Mouse (Mus musculus) adrenal gland, postnatal 4 days (tissue): ENCODE data around the gene Hist1h2ac. TPM values are rescaled to one million over a fixed set of nuclear protein-coding genes. Genes with fewer than 3 reads are reported as not detected.
A peak's percentile ranks its signal among the peaks of the same experiment; 100 is the strongest.
"Not testable (repeated sequence)": the region's sequence is repeated elsewhere in the genome, so short reads cannot be mapped to it uniquely, and the experiment has no call there.

Experiments
- DNase-seq, 2 experiments: peaks; one replicate each; pipeline ENCODE4 v3.0.0; 2021 to 2022; ENCODE audit warnings: low spot score in 2 of 2, mixed read lengths in 2 of 2
- total RNA-seq, 2 experiments: library from RNA; stranded (reverse); gene quantifications; 2 replicates each; pipeline ENCODE4 v1.2.3; 2021

The Hist1h2ac gene
- total RNA-seq, 2 experiments from 2014 or later: 13.0 to 15.5 TPM

DNA sequence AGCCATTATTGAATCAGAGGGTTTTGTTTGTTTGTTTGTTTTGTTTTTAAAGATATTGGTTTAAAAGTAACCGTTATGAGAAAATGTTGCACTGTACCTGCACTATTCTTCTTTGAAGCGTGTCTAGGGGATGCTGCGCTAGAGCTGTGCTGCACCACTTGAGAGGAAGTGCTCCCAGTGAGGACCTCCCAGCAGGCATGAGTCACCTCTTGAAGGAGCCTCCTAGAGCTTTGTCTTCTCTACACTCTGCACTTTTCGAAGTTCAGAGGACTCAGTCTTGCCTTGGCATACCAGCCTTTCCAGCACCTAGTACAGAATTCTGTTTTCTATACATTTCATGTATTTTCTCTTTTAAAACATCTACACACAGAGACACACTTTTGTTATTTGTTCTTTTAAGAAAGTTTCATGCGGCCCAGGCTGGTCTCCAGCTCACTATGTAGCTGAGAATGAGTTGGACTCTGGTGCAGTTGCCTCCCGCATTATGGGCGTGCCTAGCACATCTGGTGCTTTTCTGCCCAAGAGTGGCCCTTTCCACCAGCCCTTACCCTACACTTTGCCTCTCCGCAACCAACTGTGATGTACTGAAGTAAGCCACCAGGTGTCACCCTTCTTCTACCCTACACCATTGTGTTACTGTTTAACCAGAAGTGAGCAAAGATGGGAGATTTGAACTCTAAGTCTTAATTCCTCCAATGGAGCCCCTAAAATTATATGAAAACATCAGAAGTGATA is 17.2 kb upstream of the Hist1h2ac start:
- DNase-seq: peak in 1 of 2 experiments; percentile 44

DNA sequence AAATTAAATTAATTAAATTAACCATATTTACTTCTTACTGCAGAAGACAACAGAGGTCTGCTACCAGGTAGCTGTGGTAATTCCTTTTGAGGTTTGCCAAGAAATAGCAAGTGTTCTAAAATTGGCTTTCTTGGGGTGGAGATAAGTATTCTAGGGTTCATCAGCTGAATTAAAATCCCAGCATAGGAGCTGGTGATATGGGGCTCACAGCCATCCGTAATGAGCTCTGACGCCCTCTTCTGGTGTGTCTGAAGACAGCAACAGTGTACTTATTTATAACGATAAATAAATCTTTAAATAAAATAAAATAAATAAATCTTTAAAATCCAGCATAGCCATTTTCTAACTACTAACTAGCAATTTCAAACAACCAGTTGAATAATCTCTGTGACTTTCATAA is 16.0 kb upstream of the Hist1h2ac start:
- DNase-seq: no peak

DNA sequence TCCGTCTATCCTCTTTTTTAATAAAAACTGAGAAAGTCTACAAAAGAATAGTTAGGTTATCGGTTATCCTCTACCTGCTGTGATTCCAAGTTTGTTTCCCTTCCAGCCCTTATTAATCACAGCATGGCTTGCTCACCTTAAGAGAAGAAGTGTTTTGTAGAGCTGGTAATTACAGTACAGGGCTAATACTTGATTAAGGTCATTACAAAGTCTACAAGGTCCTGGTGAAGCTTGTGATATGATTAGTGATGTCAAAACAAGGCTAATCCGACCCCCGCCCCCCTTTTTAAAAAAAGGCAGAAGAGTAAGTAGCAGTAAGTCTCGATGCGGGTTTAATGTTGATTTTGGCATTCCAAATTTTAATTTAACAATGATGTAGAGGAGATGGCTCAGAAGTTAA is 15.2 kb upstream of the Hist1h2ac start:
- no peak for DNase-seq

DNA sequence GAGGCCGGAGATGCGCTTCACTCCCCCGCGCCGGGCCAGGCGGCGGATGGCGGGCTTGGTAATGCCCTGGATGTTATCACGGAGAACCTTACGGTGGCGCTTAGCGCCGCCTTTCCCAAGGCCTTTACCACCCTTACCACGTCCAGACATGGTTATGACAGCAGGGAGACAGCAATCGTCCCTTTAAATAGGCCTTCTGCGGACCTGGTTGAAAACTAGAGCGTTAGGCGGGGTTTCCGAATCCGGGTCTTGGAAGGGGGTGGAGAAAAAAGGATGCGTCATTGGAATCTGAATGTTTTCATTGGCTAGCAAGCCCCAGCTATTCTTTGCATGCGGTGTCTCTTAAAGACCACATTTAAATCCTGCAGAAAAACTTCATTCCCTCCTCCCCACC is 14.5 kb upstream of the Hist1h2ac start, which contains the start of gene Hist1h4c:
Gene Hist1h4c (minus strand): TSS at position 155 of the 394 bp plus-strand sequence.
- peak; percentile 98 to 99 for DNase-seq

GRCm38 (mm10) chr13:23697491-23698299 is 13.9 kb upstream of the Hist1h2ac start:
- no peak for DNase-seq

DNA sequence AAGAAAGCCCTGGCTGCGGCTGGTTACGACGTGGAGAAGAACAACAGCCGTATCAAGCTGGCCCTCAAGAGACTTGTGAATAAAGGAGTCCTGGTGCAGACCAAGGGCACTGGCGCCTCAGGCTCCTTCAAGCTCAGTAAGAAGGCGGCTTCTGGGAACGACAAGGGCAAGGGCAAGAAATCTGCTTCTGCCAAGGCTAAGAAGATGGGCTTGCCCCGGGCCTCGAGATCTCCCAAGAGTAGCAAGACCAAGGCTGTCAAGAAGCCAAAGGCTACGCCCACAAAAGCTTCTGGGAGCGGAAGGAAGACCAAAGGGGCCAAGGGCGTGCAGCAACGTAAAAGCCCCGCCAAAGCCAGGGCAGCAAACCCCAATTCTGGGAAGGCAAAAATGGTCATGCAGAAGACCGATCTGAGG is 12.3 kb upstream of the Hist1h2ac start:
- DNase-seq: no peak

GRCm38 (mm10) chr13:23695514-23695913 is 11.8 kb upstream of the Hist1h2ac start, which contains the start of gene Hist1h1t:
Gene Hist1h1t, plus strand, starts transcription at chr13:23695814.
- DNase-seq: no peak

GRCm38 (mm10) chr13:23694956-23695355 is 11.2 kb upstream of the Hist1h2ac start:
- DNase-seq: no peak

GRCm38 (mm10) chr13:23693856-23694440 is 10.2 kb upstream of the Hist1h2ac start:
- no peak for DNase-seq

DNA sequence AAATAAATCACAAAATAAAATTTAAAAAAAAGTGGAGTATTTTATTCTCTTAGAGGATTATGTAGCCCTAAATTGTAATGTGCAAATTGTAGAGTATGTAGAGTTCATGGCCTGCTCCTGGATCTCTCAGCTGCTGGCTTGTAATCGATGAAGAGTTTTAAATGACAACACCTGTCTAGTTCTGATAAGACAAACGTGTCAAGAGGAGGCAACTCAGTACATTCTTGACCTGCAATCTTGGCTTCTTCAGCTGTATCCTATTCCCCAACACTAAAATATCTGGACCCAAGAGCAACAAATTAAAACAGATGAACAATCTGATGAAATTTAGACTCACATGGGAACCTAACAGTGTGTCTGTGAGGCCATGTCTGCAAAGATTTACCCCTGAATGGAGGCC is 5.7 kb upstream of the Hist1h2ac start:
- no peak for DNase-seq

GRCm38 (mm10) chr13:23688956-23689355 is 5.2 kb upstream of the Hist1h2ac start:
- no peak for DNase-seq

DNA sequence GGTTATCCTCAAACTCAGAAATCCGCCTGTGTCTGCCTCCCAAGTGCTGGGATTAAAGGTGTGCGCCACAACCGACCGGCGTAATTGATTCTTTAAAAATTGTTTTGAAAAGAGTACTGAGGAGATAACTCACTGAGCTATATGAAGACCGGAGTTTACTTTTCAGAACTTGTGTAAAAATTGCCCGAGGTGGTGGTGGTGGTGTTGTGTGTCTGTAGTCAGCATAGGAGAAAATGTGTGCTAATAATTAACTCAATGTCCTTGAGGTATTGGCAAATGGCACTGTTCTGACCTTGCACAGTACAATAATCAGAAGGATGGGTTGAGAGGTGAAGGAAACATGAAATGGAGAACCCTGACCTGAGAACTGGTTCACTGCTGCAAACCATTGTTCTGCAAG is 4.2 kb upstream of the Hist1h2ac start:
- no peak for DNase-seq

DNA sequence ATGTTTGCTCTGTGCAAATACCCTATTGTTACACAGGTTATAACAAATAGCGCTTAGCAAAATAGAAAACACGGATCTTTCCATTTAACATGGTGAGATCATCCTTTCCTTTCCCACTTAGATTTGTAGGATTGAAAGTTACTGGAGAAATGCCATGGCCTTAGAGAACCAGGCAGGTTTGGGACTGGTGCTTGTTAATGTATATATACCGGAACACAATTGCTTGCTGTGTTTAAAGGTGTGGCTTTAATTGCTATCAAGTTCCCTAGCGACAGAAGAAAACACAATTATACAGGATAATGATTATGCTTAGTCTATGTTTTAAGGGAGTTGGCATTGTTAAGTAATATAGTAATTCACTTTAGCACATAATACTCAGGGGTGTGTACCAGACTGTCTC is 3.4 kb upstream of the Hist1h2ac start:
- no peak for DNase-seq

DNA sequence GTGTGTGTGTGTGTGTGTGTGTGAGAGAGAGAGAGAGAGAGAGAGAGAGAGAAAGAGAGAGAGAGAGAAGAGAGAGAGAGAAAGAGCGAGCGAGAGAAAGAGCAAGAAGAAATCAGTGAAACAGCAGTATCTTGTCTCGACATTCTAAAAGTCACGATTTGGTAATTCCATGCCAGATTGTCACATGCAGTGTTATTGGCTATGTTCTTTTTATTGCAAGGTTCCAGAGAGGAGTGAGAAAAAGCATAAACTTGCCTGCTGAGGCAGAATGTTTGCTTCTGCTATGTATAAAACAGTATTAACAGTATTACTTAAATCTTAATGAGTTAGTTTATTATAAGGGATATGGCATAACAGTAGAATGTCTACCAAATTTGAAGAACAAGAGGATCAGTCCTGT is 2.2 kb upstream of the Hist1h2ac start:
- no peak for DNase-seq

DNA sequence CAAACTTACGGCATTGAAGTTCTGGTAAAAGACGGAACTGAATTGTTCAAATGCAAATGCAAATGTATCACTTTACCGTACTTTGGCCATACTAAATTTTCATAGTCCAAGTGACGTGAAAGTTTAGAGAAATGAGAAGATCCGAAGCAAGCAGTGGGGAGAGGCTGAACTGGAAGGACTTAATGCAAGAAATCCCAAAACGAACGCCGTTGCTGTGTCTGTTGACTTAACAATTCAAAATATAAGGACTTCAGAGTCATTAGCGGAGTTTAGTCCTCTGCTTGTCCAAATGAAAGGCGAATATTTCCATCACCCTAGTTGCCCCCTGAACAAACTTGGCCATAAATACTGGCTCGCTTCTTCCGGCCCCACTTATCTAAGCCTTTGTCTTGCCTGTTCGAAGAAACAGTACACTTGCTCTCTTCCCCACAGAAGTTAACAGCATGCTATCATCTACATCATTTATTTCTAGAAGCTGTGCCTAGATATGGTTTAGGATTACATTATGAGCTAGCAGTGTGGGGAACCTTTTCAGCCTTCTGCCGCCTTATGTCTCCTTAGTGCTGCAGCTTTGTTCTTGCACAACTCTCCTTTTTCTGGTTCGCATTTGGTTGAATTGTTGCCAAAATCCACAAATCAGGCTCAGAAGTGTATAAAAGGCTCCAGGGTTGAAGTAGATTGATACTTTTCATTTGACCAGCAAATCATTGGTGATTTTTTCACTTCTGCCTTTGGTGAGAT is 1.5 kb upstream of the Hist1h2ac start:
- no peak for DNase-seq

GRCm38 (mm10) chr13:23684295-23684945 is 672 bp upstream of the Hist1h2ac start:
- DNase-seq: not testable (repeated sequence)

DNA sequence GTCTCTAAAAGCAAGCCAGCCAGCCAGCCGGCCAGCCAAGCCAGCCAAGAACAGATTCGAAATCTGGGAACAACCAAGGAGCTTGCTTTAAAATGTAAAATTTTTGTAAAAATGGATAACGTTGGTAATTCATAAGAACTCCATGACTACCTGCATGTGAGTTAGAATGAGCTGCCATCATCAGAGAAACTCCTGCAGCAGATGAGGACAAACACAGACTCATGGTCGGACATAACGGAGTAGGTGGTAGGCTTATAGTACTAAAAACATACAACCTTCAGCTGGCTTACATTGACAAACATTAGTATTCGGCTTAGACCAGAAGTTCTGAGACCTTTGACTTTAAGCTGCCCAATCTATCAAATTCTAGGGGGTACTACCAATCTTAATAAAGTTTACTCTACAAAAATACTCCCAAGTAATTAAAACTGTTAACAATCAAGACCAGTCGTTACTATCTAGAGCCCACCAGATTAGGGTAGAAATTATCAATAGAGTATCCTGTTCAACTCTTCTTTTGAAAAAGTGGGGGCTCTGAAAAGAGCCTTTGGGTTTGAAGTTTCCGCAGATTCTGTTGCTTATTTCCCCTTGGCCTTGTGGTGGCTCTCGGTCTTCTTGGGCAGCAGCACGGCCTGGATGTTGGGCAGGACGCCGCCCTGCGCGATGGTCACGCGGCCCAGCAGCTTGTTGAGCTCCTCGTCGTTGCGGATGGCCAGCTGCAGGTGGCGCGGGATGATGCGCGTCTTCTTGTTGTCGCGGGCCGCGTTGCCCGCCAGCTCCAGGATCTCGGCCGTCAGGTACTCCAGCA is 597 bp downstream of the Hist1h2ac start:
- DNase-seq: not testable (repeated sequence)

GRCm38 (mm10) chr13:23682623-23682946 is 1.2 kb downstream of the Hist1h2ac start:
- DNase-seq: no peak

GRCm38 (mm10) chr13:23681990-23682582 is 1.7 kb downstream of the Hist1h2ac start:
- no peak for DNase-seq

DNA sequence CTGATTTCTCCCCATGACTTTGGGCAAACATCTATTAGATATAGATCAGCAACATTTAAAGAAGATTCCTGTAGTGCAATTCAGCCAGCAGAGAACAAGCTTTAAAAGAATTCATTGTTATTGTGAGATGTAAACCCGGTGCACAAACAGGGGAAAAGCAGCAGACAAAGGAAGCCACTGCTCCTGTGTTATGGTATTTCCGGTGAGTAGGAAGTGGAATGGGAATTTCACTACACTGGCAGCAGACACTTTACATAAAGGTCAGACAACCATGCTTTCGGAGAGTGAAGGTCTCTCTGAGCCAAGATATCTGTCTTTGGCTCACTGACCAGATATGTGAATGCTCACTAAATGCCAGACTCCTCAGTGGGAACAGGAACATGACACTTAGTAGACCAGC is 21.2 kb downstream of the Hist1h2ac start:
- DNase-seq: no peak
